Mouse (Mus musculus) lung, postnatal 0 days (tissue): ENCODE data around the gene Pigm. TPM values are rescaled to one million over a fixed set of nuclear protein-coding genes. Genes with fewer than 3 reads are reported as not detected.

Experiments
- ATAC-seq: fragments of 200-750 bp; cut with Nextera tagmentation; 2 replicates; pipeline ENCODE4 v1.8.0; 2017; ENCODE audit warnings: moderate library complexity
- DNase-seq: peaks from one replicate; pipeline ENCODE4 v3.0.0-alpha.2; 2016; ENCODE audit warnings: low spot score
- H3K27ac ChIP-seq: fragments of 300-500 bp; sonication (generic); 2 replicates; pipeline ENCODE4 v1.5.1; 2014; ENCODE audit warnings: antibody characterized with exemption, mild to moderate bottlenecking, low read length, mixed read lengths
- H3K27me3 ChIP-seq: fragments of 300-500 bp; sonication (generic); replicated peaks from 2 replicates; pipeline ENCODE4 v1.6.1; 2014; ENCODE audit warnings: low read length, mixed read lengths; ENCODE audit not compliant: insufficient read depth
- H3K36me3 ChIP-seq: fragments of 300-500 bp; sonication (generic); 2 replicates; pipeline ENCODE4 v1.6.1; 2014; ENCODE audit warnings: low read length, mixed read lengths; ENCODE audit not compliant: insufficient read depth
- H3K4me1 ChIP-seq: fragments of 300-500 bp; sonication (generic); 2 replicates; pipeline ENCODE4 v1.6.1; 2014; ENCODE audit warnings: antibody characterized with exemption, low read depth, low read length, mixed read lengths; ENCODE audit not compliant: insufficient read depth
- H3K4me2 ChIP-seq: fragments of 300-500 bp; sonication (generic); replicated peaks from 2 replicates; pipeline ENCODE4 v1.6.1; 2014; ENCODE audit warnings: low read depth, mild to moderate bottlenecking, low read length, moderate library complexity, mixed read lengths
- H3K4me3 ChIP-seq: fragments of 300-500 bp; sonication (generic); 2 replicates; pipeline ENCODE4 v1.5.1; 2014; ENCODE audit warnings: low read depth, low read length
- H3K9ac ChIP-seq: fragments of 300-500 bp; sonication (generic); replicated peaks from 2 replicates; pipeline ENCODE4 v1.6.1; 2014; ENCODE audit warnings: low read depth, mild to moderate bottlenecking
- H3K9me3 ChIP-seq: fragments of 300-500 bp; sonication (generic); 2 replicates; pipeline ENCODE4 v1.6.1; 2016; ENCODE audit warnings: low read length, mixed read lengths
- CTCF ChIP-seq: IDR thresholded peaks from 2 replicates; pipeline ENCODE4 v1.5.1; 2016; ENCODE audit warnings: antibody characterized with exemption, mild to moderate bottlenecking
- EP300 ChIP-seq: IDR thresholded peaks from 2 replicates; pipeline ENCODE4 v1.6.1; 2016; ENCODE audit warnings: antibody characterized with exemption, mild to moderate bottlenecking, control low read depth
- WGBS: fragments of 180-500 bp; shearing (Covaris S2); extraction: QIAGEN DNeasy Blood & Tissue Kit; methylation state at CpG from one replicate; pipeline ENCODE4 v1.1.7; 2014; 5-methylcytosine and 5-hydroxymethylcytosine counted together
- polyA plus RNA-seq: library from polyadenylated mRNA; unstranded; fragments of >200 nt; fragmentation: Nextera tagmentation; extraction: Ambion mirVana; gene quantifications from 2 replicates; pipeline ENCODE4 v1.2.1, GENCODE M21; 2015

The Pigm gene
- polyA plus RNA-seq, 1 experiment from 2014 or later, result 3.5 TPM

GRCm38 (mm10) chr1:172357550-172357949, 18.8 kb upstream of the Pigm start:
- H3K27me3 ChIP-seq, result no peaks in the 10 kb centered on the region
- ATAC-seq (peak; percentile 57), DNase-seq (peak; percentile 54)
- H3K4me3 ChIP-seq, result no peak overlapping the region
- no peaks in the 10 kb centered on the region for H3K4me1 ChIP-seq
- H3K36me3 ChIP-seq, result no peaks in the 10 kb centered on the region
- H3K9ac ChIP-seq, result no peak overlapping the region
- TF ChIP-seq EP300 (no peak), CTCF (peak; percentile 93)
- no peak overlapping the region for H3K4me2 ChIP-seq
- 0% methylated on average over 1 of the region's 1 CpGs for WGBS
- H3K9me3 ChIP-seq, result no peaks in the 10 kb centered on the region
- no peak overlapping the region for H3K27ac ChIP-seq

DNA sequence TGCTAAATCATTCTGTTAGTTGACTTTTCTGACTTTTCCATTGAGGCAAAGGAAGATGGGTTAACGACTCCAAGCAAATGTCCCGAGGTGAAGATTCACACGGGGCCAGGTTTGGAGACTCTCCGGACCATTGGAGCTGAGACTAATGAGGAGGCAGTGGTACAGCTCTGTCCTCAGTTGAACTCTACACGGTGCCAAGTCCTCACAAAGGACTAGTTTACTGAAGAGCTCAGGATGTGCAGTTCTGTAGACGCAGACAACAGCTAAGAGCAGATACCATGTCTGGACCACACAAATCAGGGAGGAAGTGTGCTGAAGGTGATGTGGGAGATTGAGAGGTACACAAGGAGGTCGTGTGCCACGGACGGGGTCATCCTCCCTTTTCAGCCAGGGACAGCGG, 18.0 kb upstream of the Pigm start:
- no peak overlapping the region for H3K9ac ChIP-seq
- H3K4me3 ChIP-seq, result no peak overlapping the region
- H3K9me3 ChIP-seq, result no peaks in the 10 kb centered on the region
- no peak overlapping the region for H3K27ac ChIP-seq
- H3K36me3 ChIP-seq, result no peaks in the 10 kb centered on the region
- WGBS, result 78% methylated on average over 10 of the region's 10 CpGs
- H3K27me3 ChIP-seq, result no peaks in the 10 kb centered on the region
- ATAC-seq (no peak), DNase-seq (no peak)
- TF ChIP-seq EP300 (no peak), CTCF (no peak)
- no peak overlapping the region for H3K4me2 ChIP-seq
- no peaks in the 10 kb centered on the region for H3K4me1 ChIP-seq

- WGBS, result 13% methylated on average over 6 of the region's 6 CpGs
- no peak overlapping the region for H3K9ac ChIP-seq
- ATAC-seq (peak; percentile 82), DNase-seq (peak; percentile 78)
- H3K4me1 ChIP-seq, result no peaks in the 10 kb centered on the region
- TF ChIP-seq EP300 (no peak), CTCF (peak; percentile 78)
- no peaks in the 10 kb centered on the region for H3K27me3 ChIP-seq
- H3K4me3 ChIP-seq, result no peak overlapping the region
- no peak overlapping the region for H3K4me2 ChIP-seq
- H3K36me3 ChIP-seq, result no peaks in the 10 kb centered on the region
- H3K9me3 ChIP-seq, result no peaks in the 10 kb centered on the region
- no peak overlapping the region for H3K27ac ChIP-seq
Observed at GRCm38 (mm10) chr1:172364684-172365083, 11.7 kb upstream of the Pigm start.

- 23% methylated on average over 23 of the region's 23 CpGs for WGBS
- DNase-seq, result peak; percentile 76
Observed at GRCm38 (mm10) chr1:172368768-172369418, 7.5 kb upstream of the Pigm start.

DNA sequence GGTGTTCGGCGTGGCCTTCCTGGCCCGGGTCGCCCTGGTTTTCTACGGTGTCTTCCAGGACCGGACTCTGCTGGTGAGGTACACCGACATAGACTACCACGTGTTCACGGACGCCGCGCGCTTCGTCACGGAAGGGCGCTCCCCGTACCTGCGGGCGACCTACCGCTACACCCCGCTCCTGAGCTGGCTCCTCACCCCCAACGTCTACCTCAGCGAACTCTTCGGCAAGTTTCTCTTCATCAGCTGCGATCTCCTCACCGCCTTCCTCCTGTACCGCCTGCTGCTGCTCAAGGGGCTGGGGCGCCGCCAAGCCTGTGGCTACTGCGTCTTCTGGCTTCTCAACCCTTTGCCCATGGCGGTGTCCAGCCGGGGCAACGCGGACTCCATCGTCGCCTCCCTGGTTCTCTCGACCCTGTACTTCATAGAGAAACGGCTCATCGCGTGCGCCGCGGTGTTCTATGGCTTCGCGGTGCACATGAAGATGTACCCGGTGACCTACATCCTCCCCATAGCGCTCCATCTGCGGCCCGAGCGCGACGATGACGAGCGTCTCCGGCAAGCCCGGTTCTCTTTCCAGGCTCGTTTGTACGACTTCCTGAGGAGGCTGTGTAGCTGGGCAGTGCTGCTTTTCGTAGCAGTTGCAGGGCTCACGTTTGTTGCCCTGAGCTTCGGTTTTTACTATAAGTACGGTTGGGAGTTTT, 562 bp downstream of the Pigm start:
- peak; percentile 37 for DNase-seq
- TF ChIP-seq EP300 (no peak), CTCF (no peak)
- WGBS, result 2% methylated on average over 61 of the region's 62 CpGs
- H3K36me3 ChIP-seq, result no peaks in the 10 kb centered on the region
- H3K27ac ChIP-seq, result peak overlapping the region; percentile 75
- H3K27me3 ChIP-seq, result no peaks in the 10 kb centered on the region
- H3K9me3 ChIP-seq, result no peaks in the 10 kb centered on the region
- peak; percentile 27 for ATAC-seq
- peaks cover 10% of the 10 kb centered on the region; the same call in 1 of the 2 replicates for H3K4me1 ChIP-seq
- H3K4me3 ChIP-seq, result peak overlapping the region; percentile 86
- H3K9ac ChIP-seq, result peak overlapping the region; percentile 78
- H3K4me2 ChIP-seq, result peak overlapping the region; percentile 96

More at GRCm38 (mm10) chr1:172368768-172369418, 7.5 kb upstream of the Pigm start:
- Histone ChIP-seq H3K4me2 (peak overlapping the region; percentile 32; the same call in 1 of the 2 replicates), H3K27me3 (no peaks in the 10 kb centered on the region), H3K4me3 (no peak overlapping the region), H3K9ac (no peak overlapping the region), H3K4me1 (no peaks in the 10 kb centered on the region), H3K9me3 (no peaks in the 10 kb centered on the region), H3K27ac (no peak overlapping the region), H3K36me3 (no peaks in the 10 kb centered on the region)
- peak; percentile 71 for ATAC-seq
- TF ChIP-seq EP300 (no peak), CTCF (peak; percentile 73)

DNA sequence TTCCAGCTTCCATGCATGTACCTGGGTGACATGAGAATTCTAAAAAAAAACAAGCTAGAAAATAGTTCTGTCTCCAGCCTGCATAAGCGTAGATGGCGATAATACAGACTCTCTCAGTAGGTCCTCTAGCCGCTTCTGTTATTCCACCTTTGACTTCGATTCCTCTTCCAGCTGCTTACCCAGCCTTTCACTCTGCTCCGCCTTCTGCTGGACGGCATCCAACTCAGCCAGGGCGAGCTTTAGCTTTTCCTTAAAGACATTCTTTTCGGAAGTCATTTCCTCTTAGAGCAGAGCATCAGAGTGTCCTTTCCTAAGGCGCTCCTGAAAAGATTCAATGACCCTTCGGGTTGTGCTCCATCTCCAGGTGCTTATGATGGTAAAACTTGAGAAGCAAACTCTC, 3.7 kb downstream of the Pigm start:
- Histone ChIP-seq H3K9ac (no peak overlapping the region), H3K36me3 (no peaks in the 10 kb centered on the region), H3K9me3 (no peaks in the 10 kb centered on the region), H3K4me1 (peaks cover 10% of the 10 kb centered on the region; the same call in 1 of the 2 replicates), H3K4me3 (no peak overlapping the region), H3K4me2 (no peak overlapping the region), H3K27ac (no peak overlapping the region), H3K27me3 (no peaks in the 10 kb centered on the region)
- WGBS, result 29% methylated on average over 10 of the region's 10 CpGs
- ATAC-seq, result no peak
- TF ChIP-seq EP300, result no peak
- no peak for TF ChIP-seq CTCF
- DNase-seq, result peak; percentile 29
